Mouse (Mus musculus) splenic B cell, adult 2 months (primary cell): Measurements from ENCODE around the gene Jph2.

Experiments
- DNase-seq: peaks from one replicate; pipeline ENCODE4 v3.0.0-alpha.2; 2011; ENCODE audit warnings: low read depth, low spot score
- H3K27me3 ChIP-seq: 2 replicates; pipeline ENCODE4 v1.6.1; 2012; ENCODE audit warnings: mild to moderate bottlenecking, low read length, moderate library complexity, mixed read lengths; ENCODE audit not compliant: control insufficient read depth, poor library complexity, insufficient read depth, severe bottlenecking
- H3K36me3 ChIP-seq: 2 replicates; pipeline ENCODE4 v1.6.1; 2012; ENCODE audit warnings: mild to moderate bottlenecking, low read length, moderate library complexity, mixed read lengths; ENCODE audit not compliant: control insufficient read depth, poor library complexity, insufficient read depth, severe bottlenecking

Jph2 gene

GRCm38 (mm10) chr2:163397905-163398304 is at the start of gene Jph2:
Gene Jph2 (minus strand): TSS chr2:163397993.
- no peaks in the 10 kb centered on the region; the same call in 1 of the 2 replicates for H3K27me3 ChIP-seq
- no peak for DNase-seq

GRCm38 (mm10) chr2:163447375-163447774 is 49.6 kb upstream of the Jph2 start:
- Histone ChIP-seq H3K27me3 (no peaks in the 10 kb centered on the region; the same call in 1 of the 2 replicates), H3K36me3 (no peaks in the 10 kb centered on the region)
- DNase-seq, result no peak

More at GRCm38 (mm10) chr2:163397905-163398304, at the start of gene Jph2:
- H3K36me3 ChIP-seq, result no peaks in the 10 kb centered on the region

- DNase-seq, result no peak
- H3K36me3 ChIP-seq, result no peaks in the 10 kb centered on the region
- no peaks in the 10 kb centered on the region; the same call in 1 of the 2 replicates for H3K27me3 ChIP-seq
These were observed 46.2 kb upstream of the Jph2 start for GRCm38 (mm10) chr2:163444017-163444416.

GRCm38 (mm10) chr2:163443543-163443942 is 45.8 kb upstream of the Jph2 start:
- DNase-seq, result no peak
- Histone ChIP-seq H3K27me3 (no peaks in the 10 kb centered on the region; the same call in 1 of the 2 replicates), H3K36me3 (no peaks in the 10 kb centered on the region)

GRCm38 (mm10) chr2:163439488-163439887 is 41.7 kb upstream of the Jph2 start:
- Histone ChIP-seq H3K36me3 (no peaks in the 10 kb centered on the region), H3K27me3 (no peaks in the 10 kb centered on the region; the same call in 1 of the 2 replicates)
- DNase-seq, result no peak

- DNase-seq, result peak; percentile 19
- no peaks in the 10 kb centered on the region; the same call in 1 of the 2 replicates for H3K27me3 ChIP-seq
- no peaks in the 10 kb centered on the region for H3K36me3 ChIP-seq
These were observed 41.0 kb upstream of the Jph2 start for GRCm38 (mm10) chr2:163438619-163439451.

GRCm38 (mm10) chr2:163438246-163438618 is 40.4 kb upstream of the Jph2 start, which contains the start of gene Gdap1l1:
Gene Gdap1l1 (plus strand): TSS chr2:163438476.
- H3K36me3 ChIP-seq, result no peaks in the 10 kb centered on the region
- DNase-seq, result no peak
- no peaks in the 10 kb centered on the region; the same call in 1 of the 2 replicates for H3K27me3 ChIP-seq

- H3K36me3 ChIP-seq, result no peaks in the 10 kb centered on the region
- H3K27me3 ChIP-seq, result no peaks in the 10 kb centered on the region; the same call in 1 of the 2 replicates
- DNase-seq, result no peak
These were observed 40.0 kb upstream of the Jph2 start for GRCm38 (mm10) chr2:163437800-163438199.

- DNase-seq, result no peak
- H3K36me3 ChIP-seq, result no peaks in the 10 kb centered on the region
These were observed 36.2 kb upstream of the Jph2 start for GRCm38 (mm10) chr2:163433971-163434370.

GRCm38 (mm10) chr2:163431289-163431688 is 33.5 kb upstream of the Jph2 start:
- Histone ChIP-seq H3K27me3 (no peaks in the 10 kb centered on the region), H3K36me3 (no peaks in the 10 kb centered on the region)
- DNase-seq, result no peak

More at GRCm38 (mm10) chr2:163433971-163434370, 36.2 kb upstream of the Jph2 start:
- no peaks in the 10 kb centered on the region for H3K27me3 ChIP-seq

- Histone ChIP-seq H3K27me3 (no peaks in the 10 kb centered on the region), H3K36me3 (no peaks in the 10 kb centered on the region)
- DNase-seq, result no peak
These were observed 30.7 kb upstream of the Jph2 start for GRCm38 (mm10) chr2:163428346-163429011.

GRCm38 (mm10) chr2:163424597-163424996 is 26.8 kb upstream of the Jph2 start, which contains the start of gene Oser1:
Gene Oser1 (minus strand): TSS chr2:163424697.
- H3K36me3 ChIP-seq, result no peaks in the 10 kb centered on the region
- no peaks in the 10 kb centered on the region for H3K27me3 ChIP-seq
- no peak for DNase-seq

- DNase-seq, result no peak
- H3K27me3 ChIP-seq, result no peaks in the 10 kb centered on the region
- H3K36me3 ChIP-seq, result no peaks in the 10 kb centered on the region
These were observed 25.3 kb upstream of the Jph2 start for GRCm38 (mm10) chr2:163422895-163423660.

- peak; percentile 23 for DNase-seq
- no peaks in the 10 kb centered on the region for H3K36me3 ChIP-seq
These were observed 22.6 kb upstream of the Jph2 start for GRCm38 (mm10) chr2:163420366-163420886.

More at GRCm38 (mm10) chr2:163420366-163420886, 22.6 kb upstream of the Jph2 start:
- H3K27me3 ChIP-seq, result no peaks in the 10 kb centered on the region
